Mouse (Mus musculus): ENCODE data around the gene Ptprd. TPM values are rescaled to one million over a fixed set of nuclear protein-coding genes. Genes with fewer than 3 reads are reported as not detected.
A peak's percentile ranks its signal among the peaks of the same experiment; 100 is the strongest.

The Ptprd gene
- polyA plus RNA-seq, 1 experiment from 2014 or later, result 14.0 TPM

DNA sequence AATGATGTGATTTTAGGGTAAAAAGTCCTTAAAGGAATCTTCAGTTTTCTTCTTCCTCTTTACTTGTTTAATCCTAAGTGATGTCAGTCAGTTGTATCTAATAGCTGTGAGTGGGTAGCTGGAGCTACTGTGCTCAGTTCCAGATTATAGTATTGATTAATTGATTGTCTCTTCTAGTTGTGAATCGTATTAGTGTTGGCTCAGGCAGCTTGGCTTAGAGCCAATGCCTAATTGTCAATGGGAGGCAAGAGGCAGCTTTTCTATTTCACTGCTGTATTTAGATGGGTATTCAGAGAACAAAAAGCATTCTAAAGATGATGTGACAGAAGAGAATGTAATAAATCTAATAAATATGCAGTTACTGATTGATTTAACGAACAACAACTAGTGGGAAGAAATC, 1461.1 kb downstream of the Ptprd start:
- Histone ChIP-seq H3K4me3 (ENCODE audit: low read length) (no peak overlapping the region), H3K4me1 (replicated peaks; ENCODE audit: control insufficient read depth, insufficient read depth, low read length) (no peaks in the 10 kb centered on the region), H3K27me3 (ENCODE audit: control insufficient read depth, insufficient read depth, low read depth, low read length) (no peaks in the 10 kb centered on the region), H3K9ac (ENCODE audit: low read length) (no peak overlapping the region), H3K27ac (ENCODE audit: low read length) (no peak overlapping the region), H3K36me3 (ENCODE audit: control insufficient read depth, insufficient read depth, low read length) (no peaks in the 10 kb centered on the region), H3K9me3 (ENCODE audit: control insufficient read depth, low read length) (no peaks in the 10 kb centered on the region), H3K4me2 (ENCODE audit: low read depth, low read length) (no peak overlapping the region)
- no peak for ATAC-seq (ENCODE audit: low read depth)
- WGBS, result 29% methylated on average over 2 of the region's 2 CpGs

DNA sequence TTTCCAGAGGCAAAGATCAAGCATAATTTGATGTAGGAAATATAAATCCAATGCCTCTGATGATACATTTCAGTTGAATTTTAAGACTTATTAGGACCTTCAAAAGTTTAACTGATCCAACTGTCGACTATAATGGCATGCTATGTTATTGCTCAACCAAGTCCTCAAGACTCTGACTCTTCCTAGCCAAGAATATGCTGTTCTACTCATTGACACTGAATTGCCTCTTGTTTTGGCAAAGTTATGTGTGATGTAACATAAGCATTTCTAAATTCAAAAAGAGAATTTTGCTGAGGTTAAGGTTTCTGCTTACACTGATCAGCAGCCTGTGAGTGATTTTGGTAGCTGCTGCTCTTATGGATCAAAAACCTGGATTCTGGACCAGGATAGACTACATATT, 1475.9 kb downstream of the Ptprd start:
- Histone ChIP-seq H3K4me3 (ENCODE audit: low read length) (no peak overlapping the region), H3K27me3 (ENCODE audit: control insufficient read depth, insufficient read depth, low read depth, low read length) (no peaks in the 10 kb centered on the region), H3K4me2 (ENCODE audit: low read depth, low read length) (no peak overlapping the region), H3K4me1 (replicated peaks; ENCODE audit: control insufficient read depth, insufficient read depth, low read length) (no peaks in the 10 kb centered on the region), H3K9me3 (ENCODE audit: control insufficient read depth, low read length) (no peaks in the 10 kb centered on the region), H3K9ac (ENCODE audit: low read length) (no peak overlapping the region), H3K27ac (ENCODE audit: low read length) (no peak overlapping the region), H3K36me3 (ENCODE audit: control insufficient read depth, insufficient read depth, low read length) (no peaks in the 10 kb centered on the region)
- 35% methylated on average over 1 of the region's 1 CpGs for WGBS
- peak; percentile 60 for ATAC-seq (ENCODE audit: low read depth)

DNA sequence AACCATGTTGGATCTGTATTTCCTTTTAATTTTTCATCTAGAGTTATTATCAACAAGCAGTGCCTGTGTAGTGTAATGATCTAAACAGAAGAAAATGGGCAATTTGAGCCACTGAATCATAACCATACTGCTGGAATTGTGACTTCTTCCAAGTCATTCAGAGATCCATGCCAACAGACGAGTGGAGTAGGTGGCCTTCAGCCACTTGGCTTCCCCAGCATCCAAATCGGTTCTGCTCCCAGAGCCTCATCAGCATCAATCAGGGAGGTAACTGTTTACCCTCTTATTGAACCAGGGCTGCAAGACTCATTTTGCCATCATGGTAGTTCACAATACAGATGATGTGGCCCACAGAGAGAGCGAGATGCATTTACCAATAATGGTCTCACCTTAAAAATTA, 1536.0 kb downstream of the Ptprd start:
- Histone ChIP-seq H3K27me3 (ENCODE audit: control insufficient read depth, insufficient read depth, low read depth, low read length) (peaks cover 4% of the 10 kb centered on the region), H3K4me2 (ENCODE audit: low read depth, low read length) (no peak overlapping the region), H3K27ac (ENCODE audit: low read length) (no peak overlapping the region), H3K4me3 (ENCODE audit: low read length) (no peak overlapping the region), H3K9ac (ENCODE audit: low read length) (no peak overlapping the region), H3K4me1 (replicated peaks; ENCODE audit: control insufficient read depth, insufficient read depth, low read length) (no peaks in the 10 kb centered on the region), H3K36me3 (ENCODE audit: control insufficient read depth, insufficient read depth, low read length) (no peaks in the 10 kb centered on the region), H3K9me3 (ENCODE audit: control insufficient read depth, low read length) (no peaks in the 10 kb centered on the region)
- no peak for ATAC-seq (ENCODE audit: low read depth)
- WGBS, result 80% methylated on average over 3 of the region's 3 CpGs

DNA sequence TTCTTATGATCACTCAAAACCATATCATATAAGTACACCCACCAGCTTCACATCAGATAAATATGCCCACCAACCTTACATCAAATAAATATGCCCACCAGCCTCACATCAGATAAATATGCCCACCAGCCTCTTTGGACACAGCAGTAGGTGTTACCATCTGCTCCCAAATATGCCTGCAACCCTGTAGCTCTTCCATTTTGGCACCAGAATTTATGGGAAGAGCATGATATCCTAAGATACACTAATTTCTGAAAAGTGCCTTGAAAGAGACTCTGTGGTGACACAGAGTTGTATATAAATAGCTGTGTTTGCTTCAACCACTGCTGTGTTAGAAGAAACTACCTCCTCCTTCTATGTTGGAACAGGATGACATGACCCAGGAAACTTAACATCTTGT, 1538.5 kb downstream of the Ptprd start:
- Histone ChIP-seq H3K27me3 (ENCODE audit: control insufficient read depth, insufficient read depth, low read depth, low read length) (peaks cover 8% of the 10 kb centered on the region), H3K27ac (ENCODE audit: low read length) (no peak overlapping the region), H3K4me3 (ENCODE audit: low read length) (no peak overlapping the region), H3K4me2 (ENCODE audit: low read depth, low read length) (no peak overlapping the region), H3K9ac (ENCODE audit: low read length) (no peak overlapping the region), H3K4me1 (replicated peaks; ENCODE audit: control insufficient read depth, insufficient read depth, low read length) (no peaks in the 10 kb centered on the region), H3K9me3 (ENCODE audit: control insufficient read depth, low read length) (no peaks in the 10 kb centered on the region), H3K36me3 (ENCODE audit: control insufficient read depth, insufficient read depth, low read length) (no peaks in the 10 kb centered on the region)
- no peak for ATAC-seq (ENCODE audit: low read depth)

DNA sequence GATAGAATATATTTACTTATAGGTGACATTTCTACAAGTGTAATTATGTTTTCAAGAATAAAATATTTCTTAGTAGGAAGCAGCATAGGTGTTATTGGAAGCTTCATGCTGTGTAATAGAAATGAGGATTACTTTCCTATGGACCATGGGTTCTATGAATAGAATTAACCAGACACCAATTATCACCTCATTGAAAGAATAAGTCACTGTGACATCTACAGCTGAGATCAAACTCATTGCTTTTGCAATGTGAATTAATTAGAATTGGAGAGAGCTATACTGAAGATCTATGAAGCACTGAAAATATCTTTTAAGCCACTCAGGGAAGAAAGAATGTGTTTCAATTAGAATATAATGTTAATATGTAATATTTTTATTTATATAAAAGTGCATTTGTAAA, 1539.1 kb downstream of the Ptprd start:
- no peaks in the 10 kb centered on the region for H3K9me3 ChIP-seq (ENCODE audit: control insufficient read depth, low read length)
- H3K9ac ChIP-seq (ENCODE audit: low read length), result no peak overlapping the region
- H3K27me3 ChIP-seq (ENCODE audit: control insufficient read depth, insufficient read depth, low read depth, low read length), result peaks cover 8% of the 10 kb centered on the region
- no peak overlapping the region for H3K4me2 ChIP-seq (ENCODE audit: low read depth, low read length)
- no peak for ATAC-seq (ENCODE audit: low read depth)
- no peak overlapping the region for H3K27ac ChIP-seq (ENCODE audit: low read length)
- H3K36me3 ChIP-seq (ENCODE audit: control insufficient read depth, insufficient read depth, low read length), result no peaks in the 10 kb centered on the region
- no peaks in the 10 kb centered on the region for H3K4me1 ChIP-seq (replicated peaks; ENCODE audit: control insufficient read depth, insufficient read depth, low read length)
- no peak overlapping the region for H3K4me3 ChIP-seq (ENCODE audit: low read length)

DNA sequence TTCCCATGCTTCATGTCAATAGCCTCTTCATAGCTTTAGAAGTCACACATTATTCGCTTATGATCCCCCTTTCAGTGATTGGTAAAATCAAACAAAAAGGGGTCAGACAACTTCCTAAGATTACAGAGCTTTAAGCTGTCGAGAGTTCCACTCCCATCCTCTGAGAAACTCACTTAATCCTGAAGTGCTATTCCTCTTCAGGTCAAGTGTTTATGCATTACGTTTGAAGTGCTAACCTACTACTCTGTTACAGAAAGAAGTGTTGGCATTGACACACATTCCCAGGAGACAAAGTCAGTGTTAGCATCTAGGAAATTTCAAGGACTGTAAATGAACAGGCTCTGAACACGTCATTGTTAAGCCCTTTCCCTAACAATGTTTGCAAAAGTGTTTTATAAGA, 1550.0 kb downstream of the Ptprd start:
- Histone ChIP-seq H3K4me3 (ENCODE audit: low read length) (no peak overlapping the region), H3K9ac (ENCODE audit: low read length) (no peak overlapping the region), H3K27me3 (ENCODE audit: control insufficient read depth, insufficient read depth, low read depth, low read length) (peaks cover 15% of the 10 kb centered on the region), H3K4me2 (ENCODE audit: low read depth, low read length) (no peak overlapping the region), H3K36me3 (ENCODE audit: control insufficient read depth, insufficient read depth, low read length) (no peaks in the 10 kb centered on the region), H3K4me1 (replicated peaks; ENCODE audit: control insufficient read depth, insufficient read depth, low read length) (no peaks in the 10 kb centered on the region), H3K9me3 (ENCODE audit: control insufficient read depth, low read length) (no peaks in the 10 kb centered on the region), H3K27ac (ENCODE audit: low read length) (no peak overlapping the region)
- ATAC-seq (ENCODE audit: low read depth), result peak; percentile 93
- WGBS, result 22% methylated on average over 4 of the region's 4 CpGs

DNA sequence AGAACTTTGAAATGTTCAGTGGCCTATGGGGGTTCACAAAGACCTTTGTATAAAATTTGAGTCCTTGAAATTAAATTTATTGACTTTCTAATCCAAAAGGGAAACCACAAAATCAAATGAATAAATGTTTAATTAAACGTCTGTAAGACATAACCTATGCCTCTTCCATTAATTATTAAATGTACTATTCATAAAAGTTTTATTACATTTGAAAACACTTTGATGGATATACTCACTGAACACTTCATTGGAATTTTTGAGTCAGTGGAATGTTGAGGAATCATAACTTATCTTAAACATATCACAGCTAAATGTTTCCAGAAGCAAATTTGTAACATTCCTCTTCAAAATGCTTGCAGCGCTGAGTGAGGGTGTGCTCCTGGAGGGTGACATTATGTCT, 1551.6 kb downstream of the Ptprd start:
- H3K4me2 ChIP-seq (ENCODE audit: low read depth, low read length), result no peak overlapping the region
- no peaks in the 10 kb centered on the region for H3K36me3 ChIP-seq (ENCODE audit: control insufficient read depth, insufficient read depth, low read length)
- no peak overlapping the region for H3K9ac ChIP-seq (ENCODE audit: low read length)
- 30% methylated on average over 2 of the region's 2 CpGs for WGBS
- H3K4me3 ChIP-seq (ENCODE audit: low read length), result no peak overlapping the region
- no peak overlapping the region for H3K27ac ChIP-seq (ENCODE audit: low read length)
- H3K27me3 ChIP-seq (ENCODE audit: control insufficient read depth, insufficient read depth, low read depth, low read length), result peaks cover 17% of the 10 kb centered on the region
- no peak for ATAC-seq (ENCODE audit: low read depth)
- no peaks in the 10 kb centered on the region for H3K9me3 ChIP-seq (ENCODE audit: control insufficient read depth, low read length)
- no peaks in the 10 kb centered on the region for H3K4me1 ChIP-seq (replicated peaks; ENCODE audit: control insufficient read depth, insufficient read depth, low read length)

DNA sequence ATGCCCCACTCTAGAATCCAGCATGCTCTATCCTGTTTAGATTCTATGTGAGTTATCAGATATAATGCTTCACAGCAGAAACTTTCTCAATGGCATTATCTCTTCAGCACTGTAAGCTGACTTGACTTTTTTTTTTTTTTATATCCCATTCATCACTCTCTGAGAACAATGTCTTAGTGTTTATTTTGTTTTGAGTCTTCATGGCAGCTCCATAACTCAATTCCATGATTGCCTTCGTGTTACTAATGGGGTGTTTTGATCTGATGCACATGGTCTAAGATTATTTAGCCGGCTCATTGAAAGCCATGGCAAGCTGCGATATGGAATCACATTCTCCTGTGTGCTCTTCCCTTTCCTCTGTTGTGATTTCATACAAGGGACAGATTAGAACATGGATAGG, 1555.0 kb downstream of the Ptprd start:
- Histone ChIP-seq H3K9ac (ENCODE audit: low read length) (no peak overlapping the region), H3K27me3 (ENCODE audit: control insufficient read depth, insufficient read depth, low read depth, low read length) (peaks cover 10% of the 10 kb centered on the region), H3K4me3 (ENCODE audit: low read length) (no peak overlapping the region), H3K36me3 (ENCODE audit: control insufficient read depth, insufficient read depth, low read length) (no peaks in the 10 kb centered on the region), H3K4me1 (replicated peaks; ENCODE audit: control insufficient read depth, insufficient read depth, low read length) (no peaks in the 10 kb centered on the region), H3K27ac (ENCODE audit: low read length) (no peak overlapping the region), H3K4me2 (ENCODE audit: low read depth, low read length) (no peak overlapping the region), H3K9me3 (ENCODE audit: control insufficient read depth, low read length) (no peaks in the 10 kb centered on the region)
- WGBS, result 31% methylated on average over 3 of the region's 3 CpGs
- ATAC-seq (ENCODE audit: low read depth), result peak; percentile 69; the same call in 1 of the 2 replicates

DNA sequence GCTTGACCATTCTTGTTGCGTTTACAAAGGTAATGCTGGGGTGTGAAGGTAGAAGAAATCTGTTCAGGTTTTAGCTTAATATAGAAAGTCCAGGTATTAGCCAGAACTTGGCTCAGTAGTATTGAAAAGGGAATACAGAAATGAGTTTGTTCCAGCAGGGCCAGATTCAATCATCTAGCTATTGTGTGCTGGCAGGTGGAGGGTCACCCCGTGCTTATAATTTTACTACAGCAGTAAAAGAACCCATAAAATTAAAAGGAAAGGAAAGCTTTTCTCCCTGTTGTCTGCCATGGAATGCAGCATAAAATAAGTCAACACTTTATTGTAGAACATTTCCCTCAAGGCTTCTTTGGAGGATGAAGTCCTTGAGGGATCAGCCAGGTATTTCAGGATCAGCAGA, 1558.8 kb downstream of the Ptprd start:
- Histone ChIP-seq H3K27ac (ENCODE audit: low read length) (no peak overlapping the region), H3K9ac (ENCODE audit: low read length) (no peak overlapping the region), H3K36me3 (ENCODE audit: control insufficient read depth, insufficient read depth, low read length) (no peaks in the 10 kb centered on the region), H3K27me3 (ENCODE audit: control insufficient read depth, insufficient read depth, low read depth, low read length) (peaks cover 6% of the 10 kb centered on the region), H3K4me1 (replicated peaks; ENCODE audit: control insufficient read depth, insufficient read depth, low read length) (no peaks in the 10 kb centered on the region), H3K4me3 (ENCODE audit: low read length) (no peak overlapping the region), H3K4me2 (ENCODE audit: low read depth, low read length) (no peak overlapping the region), H3K9me3 (ENCODE audit: control insufficient read depth, low read length) (no peaks in the 10 kb centered on the region)
- WGBS, result 91% methylated on average over 2 of the region's 2 CpGs
- no peak for ATAC-seq (ENCODE audit: low read depth)

DNA sequence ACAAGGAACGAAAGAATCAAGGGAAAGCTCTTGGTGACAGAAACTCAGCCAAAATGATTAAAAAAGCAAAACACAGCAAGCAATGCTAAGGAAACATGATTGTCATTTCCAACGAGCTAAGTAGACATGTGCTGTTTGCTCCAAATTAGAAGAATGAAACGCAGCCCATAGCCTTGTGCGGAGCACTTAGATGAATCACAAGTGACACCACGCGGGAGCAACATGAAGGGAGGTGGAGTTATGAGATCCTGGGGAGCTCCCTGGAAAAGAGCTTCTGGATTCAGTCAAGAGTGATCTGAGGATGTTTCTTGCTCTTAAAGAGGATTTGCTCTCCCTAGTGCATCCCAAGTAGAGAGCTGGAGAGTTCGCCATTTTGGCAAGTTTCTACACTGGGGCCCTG, 1590.0 kb downstream of the Ptprd start:
- WGBS, result 78% methylated on average over 7 of the region's 7 CpGs

More for the DNA sequence above, 1590.0 kb downstream of the Ptprd start:
- Histone ChIP-seq H3K9ac (ENCODE audit: low read length) (no peak overlapping the region), H3K36me3 (ENCODE audit: control insufficient read depth, insufficient read depth, low read length) (no peaks in the 10 kb centered on the region), H3K4me3 (ENCODE audit: low read length) (no peak overlapping the region), H3K9me3 (ENCODE audit: control insufficient read depth, low read length) (no peaks in the 10 kb centered on the region), H3K4me1 (replicated peaks; ENCODE audit: control insufficient read depth, insufficient read depth, low read length) (no peaks in the 10 kb centered on the region), H3K4me2 (ENCODE audit: low read depth, low read length) (no peak overlapping the region), H3K27ac (ENCODE audit: low read length) (no peak overlapping the region), H3K27me3 (ENCODE audit: control insufficient read depth, insufficient read depth, low read depth, low read length) (no peaks in the 10 kb centered on the region)
- ATAC-seq (ENCODE audit: low read depth), result no peak

Measured in lung, embryonic 16.5 days (tissue).